Mouse (Mus musculus) ES-Bruce4 (cell line): ENCODE data around the gene Eef1akmt2.

Source experiments
- CTCF ChIP-seq: IDR thresholded peaks from one replicate; pipeline ENCODE4 v1.8.1; 2011; ENCODE audit warnings: low read depth, low read length
- EP300 ChIP-seq: IDR thresholded peaks from 2 replicates; pipeline ENCODE4 v1.6.1; 2011; ENCODE audit warnings: low read depth, low read length; ENCODE audit not compliant: insufficient read depth

DNA sequence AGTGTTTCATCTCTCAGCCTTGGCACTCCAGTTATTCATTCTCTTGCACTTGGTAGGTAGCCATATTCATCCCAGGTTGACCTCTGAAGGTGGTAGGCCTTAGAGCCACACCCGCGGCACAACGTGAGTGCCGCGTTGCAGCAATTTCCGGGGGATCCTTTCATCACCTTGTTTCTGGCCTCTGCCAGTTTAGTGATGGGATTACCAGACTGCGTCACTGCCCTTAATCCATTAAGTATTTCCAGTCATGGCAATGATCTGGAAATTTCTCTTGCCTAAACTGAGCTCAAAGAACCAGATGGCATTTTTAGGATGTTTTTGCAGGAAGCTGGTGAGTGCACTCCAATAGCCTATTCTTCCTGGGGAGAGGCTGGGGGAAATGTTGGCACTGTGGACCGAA lies 37.2 kb upstream of the Eef1akmt2 start:
- no peak for TF ChIP-seq EP300
- TF ChIP-seq CTCF, result no peak
